Mouse (Mus musculus): ENCODE measurements at regions not wholly inside any gene's neighbourhood (a gene's known extent, or its start where the extent isn't known, plus 50 kb on each side); places are given as distances from the start of the nearest gene placed in this dataset.

DNA sequence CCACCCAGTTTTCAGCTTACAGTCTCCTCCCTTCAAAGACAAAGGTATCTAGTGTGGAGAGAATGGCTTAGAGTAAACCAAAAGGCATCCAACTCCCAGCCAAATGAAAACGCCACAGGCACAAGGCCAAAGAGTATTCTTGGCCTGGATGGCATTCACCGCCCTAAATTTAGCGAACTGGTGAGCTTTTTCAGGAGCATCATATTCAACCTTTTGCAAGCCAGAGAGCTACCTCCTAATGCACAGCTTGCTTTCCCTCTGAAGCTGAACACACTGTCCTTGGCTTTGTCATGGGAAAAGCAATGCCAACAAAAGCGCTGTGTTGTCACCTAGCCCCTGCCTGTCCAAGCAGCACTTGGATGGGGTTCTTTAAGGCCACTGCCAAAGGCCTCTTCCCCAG, 282.2 kb downstream of the Ddx10 start:
- no peak for TF ChIP-seq CTCF (conservative IDR thresholded peaks at IDR 0.05; ENCODE audit: insufficient read depth, insufficient read length, low read depth, low read length)
- TF ChIP-seq POLR2A (IDR thresholded peaks at IDR 0.05; ENCODE audit: low read depth, low read length), result no peak
